Mouse (Mus musculus) liver, postnatal 0 days (tissue): ENCODE measurements at regions not wholly inside any gene's neighbourhood (a gene's known extent, or its start where the extent isn't known, plus 50 kb on each side); places are given as distances from the start of the nearest gene placed in this dataset.
A peak's percentile ranks its signal among the peaks of the same experiment; 100 is the strongest.

Experiments
- ATAC-seq: fragments of 200-750 bp; cut with Nextera tagmentation; 2 replicates; pipeline ENCODE4 v1.8.0; 2017; ENCODE audit warnings: mild to moderate bottlenecking, moderate library complexity
- DNase-seq: peaks from one replicate; pipeline ENCODE4 v3.0.0-alpha.2; 2016
- H3K27ac ChIP-seq: fragments of 300-500 bp; sonication (generic); 2 replicates; pipeline ENCODE4 v1.5.1; 2014; ENCODE audit warnings: antibody characterized with exemption, moderate library complexity, mild to moderate bottlenecking, low read depth
- H3K27me3 ChIP-seq: fragments of 300-500 bp; sonication (generic); 2 replicates; pipeline ENCODE4 v1.6.1; 2014; ENCODE audit warnings: low read length, control low read depth, mixed read lengths; ENCODE audit not compliant: insufficient read depth
- H3K36me3 ChIP-seq: fragments of 300-500 bp; sonication (generic); replicated peaks from 2 replicates; pipeline ENCODE4 v1.6.1; 2014; ENCODE audit warnings: mild to moderate bottlenecking, control low read depth, low read length, moderate library complexity, mixed read lengths; ENCODE audit not compliant: insufficient read depth
- H3K4me1 ChIP-seq: fragments of 300-500 bp; sonication (generic); 2 replicates; pipeline ENCODE4 v1.6.1; 2014; ENCODE audit warnings: antibody characterized with exemption, mild to moderate bottlenecking, control low read depth; ENCODE audit not compliant: insufficient read depth
- H3K4me2 ChIP-seq: fragments of 300-500 bp; sonication (generic); 2 replicates; pipeline ENCODE4 v1.6.1; 2014; ENCODE audit warnings: low read depth, mild to moderate bottlenecking, low read length, moderate library complexity, mixed read lengths
- H3K4me3 ChIP-seq: fragments of 300-500 bp; sonication (generic); 2 replicates; pipeline ENCODE4 v1.5.1; 2014; ENCODE audit warnings: low read depth, low read length
- H3K9ac ChIP-seq: fragments of 300-500 bp; sonication (generic); replicated peaks from 2 replicates; pipeline ENCODE4 v1.6.1; 2014; ENCODE audit warnings: mild to moderate bottlenecking, moderate library complexity
- H3K9me3 ChIP-seq: fragments of 300-500 bp; sonication (generic); 2 replicates; pipeline ENCODE4 v1.6.1; 2016; ENCODE audit warnings: mild to moderate bottlenecking, control low read depth, low read length, mixed read lengths
- CTCF ChIP-seq: sonication (generic); IDR thresholded peaks from 2 replicates; pipeline ENCODE4 v1.5.1; 2016; ENCODE audit warnings: antibody characterized with exemption, low read depth
- EP300 ChIP-seq: IDR thresholded peaks from 2 replicates; pipeline ENCODE4 v1.6.1; 2016; ENCODE audit warnings: antibody characterized with exemption, low read depth, mild to moderate bottlenecking
- WGBS: fragments of 180-500 bp; shearing (Covaris S2); extraction: QIAGEN DNeasy Blood & Tissue Kit; methylation state at CpG from one replicate; pipeline ENCODE4 v1.1.7; 2014; ENCODE audit not compliant: insufficient replicate concordance; 5-methylcytosine and 5-hydroxymethylcytosine counted together

DNA sequence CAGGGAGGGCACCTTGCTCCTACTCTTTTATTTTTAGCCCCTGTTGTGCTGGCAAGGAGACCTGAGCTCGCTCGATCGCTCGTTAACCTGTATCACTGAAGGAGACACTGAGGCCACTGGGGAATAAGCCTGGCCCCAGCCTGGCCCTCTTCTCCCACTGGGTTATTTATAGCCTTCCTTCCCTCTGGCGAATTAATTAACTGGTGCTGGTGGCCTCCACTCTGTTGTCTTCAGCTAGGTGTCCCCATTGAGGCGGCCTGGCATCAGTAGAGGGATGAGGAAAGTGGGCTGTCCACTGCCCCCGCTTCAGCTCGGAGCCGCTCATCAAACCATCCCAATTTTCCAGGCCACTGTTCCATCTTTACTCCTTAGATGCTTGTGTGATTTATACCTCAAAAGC lies 152.1 kb upstream of the Tle3 start:
- DNase-seq (no peak), ATAC-seq (no peak)
- no peaks in the 10 kb centered on the region for H3K9me3 ChIP-seq
- H3K4me1 ChIP-seq: no peaks in the 10 kb centered on the region
- TF ChIP-seq CTCF (no peak), EP300 (no peak)
- H3K36me3 ChIP-seq: no peaks in the 10 kb centered on the region
- H3K4me2 ChIP-seq: no peak overlapping the region
- H3K27ac ChIP-seq: no peak overlapping the region
- H3K9ac ChIP-seq: no peak overlapping the region
- no peaks in the 10 kb centered on the region for H3K27me3 ChIP-seq
- WGBS: 76% methylated on average over 9 of the region's 9 CpGs
- no peak overlapping the region for H3K4me3 ChIP-seq

GRCm38 (mm10) chr9:61222212-61223003 lies 149.8 kb upstream of the Tle3 start:
- ATAC-seq (no peak), DNase-seq (no peak)
- Histone ChIP-seq H3K9ac (no peak overlapping the region), H3K27ac (no peak overlapping the region), H3K4me2 (no peak overlapping the region), H3K27me3 (no peaks in the 10 kb centered on the region), H3K4me3 (no peak overlapping the region), H3K36me3 (no peaks in the 10 kb centered on the region), H3K4me1 (no peaks in the 10 kb centered on the region), H3K9me3 (no peaks in the 10 kb centered on the region)
- WGBS: 88% methylated on average over 18 of the region's 18 CpGs
- no peak for TF ChIP-seq EP300
- no peak for TF ChIP-seq CTCF

DNA sequence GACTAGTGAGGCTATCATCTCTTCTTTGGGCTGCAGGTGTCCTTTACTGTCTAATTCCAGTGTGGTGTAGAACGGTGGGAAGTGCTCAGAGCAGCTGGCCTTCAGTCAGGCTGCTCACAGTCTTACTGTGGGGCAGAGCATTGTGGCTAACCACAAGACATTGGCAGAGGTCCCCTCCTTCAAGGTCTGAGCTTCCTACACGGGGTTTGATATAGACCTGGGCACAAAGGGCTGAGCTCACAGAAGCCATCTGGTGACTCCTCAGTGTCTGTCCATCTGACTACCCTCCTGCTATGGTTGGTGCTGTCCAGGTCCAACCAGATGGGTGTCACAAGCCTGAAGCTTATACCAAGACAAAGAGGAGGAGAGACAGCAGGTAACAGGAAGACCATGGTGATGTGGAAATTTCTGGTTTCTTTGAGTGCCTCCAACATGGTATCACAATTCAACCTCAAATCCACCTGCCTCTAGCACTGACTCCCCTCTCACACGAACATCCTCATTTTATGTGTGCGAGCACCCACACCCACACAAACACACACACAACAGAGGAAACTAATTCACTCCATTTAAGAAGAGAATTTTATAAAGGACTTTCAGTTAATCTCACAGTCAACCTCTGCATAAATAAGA lies 147.0 kb upstream of the Tle3 start:
- no peak for DNase-seq
- no peaks in the 10 kb centered on the region for H3K27me3 ChIP-seq
- no peak overlapping the region for H3K4me2 ChIP-seq
- no peak for ATAC-seq
- H3K4me1 ChIP-seq: no peaks in the 10 kb centered on the region
- whole genome bisulfite sequencing: 34% methylated on average over 4 of the region's 4 CpGs
- no peaks in the 10 kb centered on the region for H3K9me3 ChIP-seq
- no peaks in the 10 kb centered on the region for H3K36me3 ChIP-seq
- no peak overlapping the region for H3K9ac ChIP-seq
- H3K4me3 ChIP-seq: no peak overlapping the region
- no peak for TF ChIP-seq EP300
- no peak for TF ChIP-seq CTCF
- no peak overlapping the region for H3K27ac ChIP-seq

GRCm38 (mm10) chr9:61225882-61226281 lies 146.3 kb upstream of the Tle3 start:
- H3K36me3 ChIP-seq: no peaks in the 10 kb centered on the region
- no peak for TF ChIP-seq EP300
- no peak for TF ChIP-seq CTCF
- DNase-seq: no peak
- H3K4me1 ChIP-seq: no peaks in the 10 kb centered on the region
- 80% methylated on average over 1 of the region's 1 CpGs for WGBS
- H3K4me3 ChIP-seq: no peak overlapping the region
- no peaks in the 10 kb centered on the region for H3K27me3 ChIP-seq
- H3K9ac ChIP-seq: no peak overlapping the region
- no peak for ATAC-seq
- H3K4me2 ChIP-seq: no peak overlapping the region
- no peaks in the 10 kb centered on the region for H3K9me3 ChIP-seq
- no peak overlapping the region for H3K27ac ChIP-seq

DNA sequence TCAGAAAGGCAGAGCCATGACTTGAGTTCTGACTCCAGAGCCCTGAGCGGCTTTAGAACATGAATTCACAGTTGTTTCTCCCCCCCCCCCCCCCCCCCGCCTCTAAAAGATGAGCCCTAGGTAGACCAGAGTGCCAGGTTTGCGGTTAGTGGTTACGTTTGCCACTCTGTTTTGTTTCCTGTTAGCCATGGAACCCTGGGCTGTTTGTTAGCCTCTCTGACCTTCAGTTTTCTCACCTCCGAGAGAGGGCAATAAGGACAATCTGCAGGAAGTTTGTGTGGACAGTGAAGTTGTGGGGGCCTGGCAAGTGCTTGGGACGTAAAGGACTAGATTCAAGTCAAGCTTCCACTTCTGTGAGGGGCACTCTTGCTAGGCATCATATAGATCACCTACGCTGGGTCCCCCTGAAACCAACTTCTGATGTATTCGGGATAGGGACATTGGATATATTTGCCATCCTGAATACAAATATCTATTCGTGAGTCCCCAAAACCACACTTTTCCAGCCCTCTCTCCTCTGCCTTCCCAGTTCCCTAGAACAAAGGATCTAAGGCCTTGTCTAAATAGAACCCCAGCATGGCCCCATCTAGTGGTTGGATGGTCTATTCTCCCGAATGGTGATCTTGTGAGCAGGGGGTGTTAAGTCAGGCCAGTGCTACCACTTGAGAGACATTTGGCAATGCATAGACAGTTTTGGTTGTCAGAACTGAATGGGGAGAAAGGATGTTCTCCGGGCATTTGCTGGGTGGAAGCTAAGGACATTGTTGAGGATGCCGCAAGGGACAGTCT lies 145.4 kb upstream of the Tle3 start:
- no peaks in the 10 kb centered on the region for H3K4me1 ChIP-seq
- WGBS: 69% methylated on average over 11 of the region's 12 CpGs
- DNase-seq (no peak), ATAC-seq (no peak)
- H3K27ac ChIP-seq: no peak overlapping the region
- H3K4me3 ChIP-seq: no peak overlapping the region
- no peaks in the 10 kb centered on the region for H3K27me3 ChIP-seq
- no peak overlapping the region for H3K4me2 ChIP-seq
- H3K9ac ChIP-seq: no peak overlapping the region
- TF ChIP-seq CTCF (peak; percentile 44), EP300 (no peak)
- H3K36me3 ChIP-seq: no peaks in the 10 kb centered on the region
- H3K9me3 ChIP-seq: no peaks in the 10 kb centered on the region
